Mouse (Mus musculus) right cerebral cortex, postnatal 10 days (tissue): Measurements from ENCODE around the gene Tmem235.

Experiments
- DNase-seq, 2 experiments: peaks; one replicate each; pipeline ENCODE4 v3.0.0; 2021; ENCODE audit warnings: low spot score in 2 of 2

The Tmem235 gene

DNA sequence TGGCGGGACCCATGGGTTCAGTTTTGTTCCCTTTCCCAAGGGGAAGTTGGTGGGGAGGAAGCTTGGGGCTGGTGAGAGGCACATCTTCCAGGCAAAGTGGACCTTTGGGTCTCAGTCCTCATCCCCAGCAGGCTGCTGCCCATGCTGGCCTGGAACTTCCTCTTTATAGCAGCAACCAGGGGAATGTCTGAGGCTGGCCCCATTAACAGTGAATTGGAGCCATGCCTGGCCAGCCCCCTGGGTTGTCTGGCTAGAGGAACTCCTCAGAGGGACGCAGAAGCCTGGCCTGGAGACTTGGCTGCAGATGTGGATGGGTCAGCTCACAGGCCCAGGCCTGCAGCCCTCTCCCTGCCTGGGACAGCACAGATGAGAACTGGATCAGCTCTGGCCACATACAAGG lies 4.3 kb downstream of the Tmem235 start:
- DNase-seq: no peak

DNA sequence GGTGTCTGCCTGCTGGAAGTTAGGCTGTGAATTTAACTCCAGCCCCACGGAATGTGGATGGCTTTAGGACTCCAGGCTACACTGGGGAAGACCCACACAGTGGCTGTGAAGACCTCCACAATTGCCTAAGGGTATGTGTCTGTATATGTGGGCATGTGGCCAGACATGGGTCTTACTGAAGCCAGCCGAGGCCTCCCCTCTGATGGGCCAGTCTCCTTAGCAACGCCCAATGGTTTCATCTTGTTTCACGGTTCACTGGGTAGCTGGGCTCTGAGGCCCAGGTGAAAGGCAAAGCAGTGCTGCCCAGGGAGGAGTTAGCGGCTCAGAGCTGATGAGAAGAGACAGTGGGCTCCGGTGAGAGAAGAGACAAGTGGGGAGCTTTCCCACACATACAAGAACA lies 5.4 kb downstream of the Tmem235 start:
- DNase-seq: no peak

DNA sequence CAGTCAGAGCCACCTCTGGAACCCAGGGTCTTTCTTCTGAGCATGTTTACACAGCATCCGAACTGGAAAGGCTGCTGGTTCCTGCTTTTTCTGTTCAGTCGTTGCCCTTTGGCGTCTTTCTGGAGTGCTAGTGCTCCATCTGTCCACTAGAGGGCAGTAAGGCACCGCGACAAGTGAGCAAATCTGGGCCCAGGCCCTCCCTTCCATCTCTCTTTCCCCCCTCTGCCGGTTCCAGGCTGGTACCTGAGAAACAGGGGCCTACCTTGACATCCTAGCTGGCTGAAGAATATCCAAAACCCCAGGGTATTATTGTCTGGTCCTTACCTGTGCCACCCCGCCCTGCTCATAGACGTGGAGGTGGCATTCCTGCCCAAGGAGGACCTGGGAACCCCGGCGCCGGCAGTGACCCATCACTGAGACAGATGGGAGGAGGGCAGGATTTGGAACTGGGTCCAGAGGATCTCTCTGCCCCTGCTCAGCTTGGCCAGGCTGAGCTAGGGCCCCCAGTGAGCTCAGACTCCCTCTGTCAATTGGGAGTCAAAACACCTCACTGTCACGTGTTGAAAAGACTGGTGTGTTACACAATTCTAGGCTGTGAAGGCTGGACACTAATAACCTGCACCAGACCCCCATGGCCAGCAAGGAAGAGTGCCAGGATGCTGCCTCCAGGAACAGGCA lies 10.3 kb downstream of the Tmem235 start:
- DNase-seq: peak; percentile 84 to 89

DNA sequence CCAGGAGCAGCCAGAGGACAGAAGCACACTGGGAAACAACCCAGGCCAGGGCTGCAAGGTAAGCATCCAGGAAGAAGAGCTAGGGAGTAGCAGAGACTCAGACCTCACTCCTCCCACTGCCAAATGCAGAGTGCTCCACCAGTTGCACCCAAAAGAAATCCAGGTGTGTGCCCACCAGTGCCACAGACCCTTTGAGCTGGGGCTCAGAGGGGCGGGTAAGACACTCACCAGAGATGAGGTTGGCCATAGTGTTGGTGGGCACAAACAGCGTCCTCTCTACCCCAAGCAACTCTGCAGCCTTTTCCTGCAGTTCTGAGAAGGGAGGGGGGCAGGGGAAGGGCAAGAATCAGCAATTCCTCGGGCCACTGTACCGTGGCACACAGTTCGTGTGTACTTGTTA lies 10.8 kb downstream of the Tmem235 start:
- no peak for DNase-seq

DNA sequence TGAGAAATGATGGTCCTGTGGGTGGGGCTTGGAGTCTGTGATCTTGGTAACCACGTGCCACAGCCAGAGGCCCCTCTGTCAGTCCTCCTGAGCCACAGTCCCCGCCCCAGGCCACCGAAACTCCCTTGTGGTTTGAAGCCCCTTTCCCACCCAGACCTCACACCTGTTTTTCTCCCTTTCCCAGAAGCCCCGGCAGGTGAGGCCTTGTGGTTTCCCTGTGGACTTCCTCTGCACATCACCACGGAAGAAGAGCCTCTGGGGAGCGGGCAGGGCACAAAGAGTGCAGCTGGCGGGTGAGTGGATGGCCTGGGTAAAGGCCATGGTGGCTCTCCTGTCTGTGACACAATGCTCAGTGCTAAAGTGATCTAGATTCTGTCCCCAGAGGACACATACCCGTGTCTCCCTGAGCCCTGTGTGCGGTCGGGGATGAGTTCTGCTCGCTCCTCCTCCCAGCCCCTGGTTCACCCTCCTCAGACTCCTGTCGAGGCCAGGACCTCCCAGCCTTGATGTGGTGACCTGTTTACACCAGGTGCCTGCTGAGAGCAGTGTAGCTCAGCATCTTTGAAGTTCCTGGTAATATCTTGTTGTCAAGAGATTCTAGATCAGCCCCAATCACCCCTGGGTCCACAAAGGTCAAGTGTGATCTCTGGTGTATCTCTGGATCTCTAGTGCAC lies 11.5 kb downstream of the Tmem235 start:
- no peak for DNase-seq

DNA sequence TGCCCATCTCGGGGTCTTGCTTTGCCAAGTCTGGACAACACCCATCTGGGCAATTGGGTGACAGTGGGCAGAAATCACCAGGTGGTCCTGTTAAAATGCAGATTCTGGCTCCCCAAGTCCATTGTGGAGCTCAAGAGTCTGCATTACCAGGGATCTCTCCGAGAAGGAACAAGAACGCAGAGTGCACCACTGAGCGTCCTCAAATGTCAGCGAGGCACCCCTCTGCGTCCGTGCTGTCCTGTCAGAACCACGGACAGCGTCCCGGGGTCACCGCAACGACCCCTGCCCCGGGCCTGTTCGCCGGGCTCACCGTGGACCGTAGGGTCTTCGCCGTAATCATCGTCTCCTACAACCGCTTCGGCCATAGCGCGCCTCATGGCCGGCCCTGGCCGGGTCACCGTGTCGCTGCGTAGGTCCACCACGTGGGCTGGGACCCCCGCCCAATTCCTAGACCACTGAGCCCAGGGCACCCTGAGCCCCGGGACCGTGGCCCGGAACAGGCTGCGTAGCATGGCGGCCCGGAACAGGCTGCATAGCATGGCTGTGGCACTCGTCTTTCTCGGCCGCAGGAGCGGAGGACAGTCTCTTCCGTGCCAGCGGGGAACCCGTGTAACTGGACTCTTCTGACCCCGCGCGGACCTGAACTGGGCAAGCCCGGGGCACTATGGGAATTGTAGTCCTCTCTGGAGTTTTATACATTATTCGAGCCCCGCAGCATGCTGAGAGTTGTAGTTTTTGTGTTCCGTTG lies 12.5 kb downstream of the Tmem235 start, which contains the start of gene Tha1:
Gene Tha1, minus strand, starts transcription at position 621 of the 748 bp plus-strand sequence.
- peak; percentile 88 for DNase-seq

DNA sequence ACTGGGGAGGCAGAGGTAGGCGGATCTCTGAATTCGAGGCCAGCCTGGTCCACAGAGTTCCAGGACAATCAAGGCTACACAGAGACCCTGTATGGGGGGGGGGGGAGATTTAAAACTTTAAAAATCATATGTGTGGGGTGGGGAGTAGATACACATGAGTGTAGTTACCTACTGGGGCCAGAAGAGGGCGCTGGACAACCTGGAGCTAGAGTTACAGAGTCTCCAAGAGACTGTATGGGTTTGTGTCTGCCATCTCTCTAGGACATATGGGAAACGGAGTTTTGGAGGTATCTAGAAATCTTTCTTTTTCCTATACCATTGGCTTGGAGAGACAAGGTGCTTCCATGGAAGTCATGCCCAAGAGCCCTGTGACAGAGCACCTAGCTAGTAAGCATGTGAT lies 13.9 kb downstream of the Tmem235 start:
- DNase-seq: no peak

DNA sequence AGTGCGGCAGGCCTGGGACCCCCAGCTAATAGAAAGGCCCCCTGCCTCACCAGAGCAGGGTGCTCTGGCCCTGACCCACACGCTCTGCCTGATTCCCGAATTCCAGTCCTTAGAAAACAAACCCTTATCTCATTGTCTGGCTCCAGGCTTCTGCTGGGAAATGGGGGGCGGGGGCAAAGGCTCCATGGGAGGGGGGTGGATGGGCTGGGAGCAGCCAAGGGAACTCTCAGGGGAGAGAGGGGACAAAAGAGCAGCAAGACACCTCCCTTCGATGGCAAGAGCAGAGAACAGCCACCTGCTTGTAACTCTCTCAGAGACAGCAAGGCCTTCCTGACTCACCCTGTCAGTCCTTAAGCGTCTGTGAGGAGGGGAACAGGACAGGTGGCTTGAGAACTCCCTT lies 15.1 kb downstream of the Tmem235 start:
- DNase-seq: no peak

DNA sequence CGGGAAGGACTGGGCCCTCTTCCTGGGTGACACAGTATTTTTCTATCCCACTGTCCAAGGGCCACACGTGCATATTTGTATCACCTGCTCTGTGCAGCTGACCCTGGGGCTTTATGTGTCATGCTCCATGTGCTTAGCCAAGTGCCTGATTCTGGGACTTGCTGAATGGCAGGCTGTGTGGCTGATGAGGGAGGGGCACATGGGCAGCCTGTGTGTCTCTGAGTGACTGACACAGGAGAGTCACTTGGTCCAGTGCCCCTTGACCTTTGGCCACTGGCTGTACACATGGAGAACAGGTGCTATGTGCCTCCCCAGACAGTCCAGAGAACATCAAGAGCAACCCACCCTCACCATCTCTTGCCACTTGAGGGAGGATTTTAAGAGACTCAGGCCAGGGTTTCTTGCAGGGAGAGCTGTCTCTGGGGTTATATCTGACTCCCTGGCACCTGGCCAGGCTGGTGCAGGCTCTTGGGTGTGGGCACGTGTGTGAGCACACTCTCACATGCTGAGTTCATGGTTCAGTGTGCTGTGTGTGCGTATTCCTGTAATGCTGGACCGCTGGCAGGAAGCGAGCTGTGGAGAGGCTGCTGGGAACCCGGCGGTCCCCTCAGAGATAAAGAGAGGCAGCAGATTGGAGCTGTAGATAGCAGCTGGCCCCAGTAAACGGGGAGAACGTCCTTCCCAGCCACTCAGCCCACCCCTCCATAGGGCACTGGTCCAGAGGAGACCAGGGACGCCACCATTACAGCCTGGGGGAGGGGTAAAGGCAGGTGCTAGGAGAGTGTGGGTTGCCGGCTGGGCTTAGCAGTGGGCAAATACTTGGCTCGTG lies 17.6 kb downstream of the Tmem235 start:
- DNase-seq: peak; percentile 62 to 75

DNA sequence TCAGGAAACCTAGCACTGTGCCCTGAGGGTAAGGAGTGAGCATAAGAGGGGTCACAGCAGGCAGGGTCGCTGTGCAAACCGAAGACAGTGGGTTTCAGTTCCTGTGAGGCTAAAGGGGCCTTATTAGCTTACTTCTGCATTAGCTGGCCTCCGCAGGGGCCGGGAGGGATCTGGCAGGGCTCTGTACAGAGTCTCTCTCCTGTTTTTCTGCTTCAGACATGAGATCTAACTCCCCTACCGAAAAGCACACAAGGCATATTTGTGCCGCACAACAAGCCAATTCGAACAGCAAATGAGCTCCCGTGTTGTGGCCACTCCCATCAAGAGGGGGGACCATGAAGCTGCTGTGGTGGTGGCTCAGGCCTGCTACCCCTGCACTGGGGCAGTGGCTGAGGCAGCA lies 18.3 kb downstream of the Tmem235 start:
- DNase-seq: no peak

DNA sequence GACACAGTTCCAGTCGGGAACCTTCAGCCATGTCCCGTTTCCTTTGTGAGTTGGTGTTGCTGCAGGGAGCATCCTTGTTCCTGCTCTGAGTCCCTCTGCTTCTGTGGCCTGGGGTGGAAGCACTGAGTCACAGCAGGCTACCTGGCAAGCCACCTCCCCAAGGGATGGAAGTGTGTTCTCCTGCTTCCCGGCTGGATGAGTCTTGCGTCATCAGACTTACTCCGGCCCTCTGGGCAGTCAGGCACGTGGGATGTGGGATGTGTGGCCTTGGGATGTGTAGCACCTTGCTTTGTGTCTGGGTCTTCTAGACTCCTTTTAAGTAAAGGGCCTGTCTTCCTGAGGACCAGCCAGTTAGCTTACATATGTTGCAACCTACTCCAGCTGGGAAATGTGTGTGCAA lies 19.1 kb downstream of the Tmem235 start:
- no peak for DNase-seq

DNA sequence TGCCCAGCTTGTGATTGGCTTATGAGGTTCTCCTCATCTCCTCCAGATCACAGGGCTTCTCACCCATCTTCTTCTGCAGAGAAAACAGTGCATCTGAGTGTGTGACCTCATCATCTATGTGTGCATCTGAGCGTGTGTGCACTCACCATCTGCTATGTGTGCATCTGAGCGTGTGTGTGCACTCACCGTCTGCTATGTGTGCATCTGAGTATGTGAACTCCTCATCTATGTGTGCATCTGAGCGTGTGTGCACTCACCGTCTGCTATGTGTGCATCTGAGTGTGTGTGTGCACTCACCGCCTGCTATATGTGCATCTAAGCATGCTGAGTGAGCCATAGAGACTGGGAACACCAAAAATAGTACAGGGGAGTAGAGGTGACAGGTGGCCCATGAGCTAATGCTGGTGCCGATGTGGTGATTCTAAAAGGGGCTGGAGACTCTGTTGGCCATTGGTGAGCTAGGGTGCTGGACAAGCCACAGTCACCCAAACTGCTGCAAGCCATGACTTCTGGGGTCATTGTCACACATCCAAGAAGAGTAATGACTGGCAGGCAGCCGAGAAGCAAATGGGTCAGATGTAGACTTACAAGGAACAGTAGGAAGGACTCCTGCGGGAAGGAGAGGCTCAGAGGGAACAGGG lies 19.9 kb downstream of the Tmem235 start:
- DNase-seq: no peak

DNA sequence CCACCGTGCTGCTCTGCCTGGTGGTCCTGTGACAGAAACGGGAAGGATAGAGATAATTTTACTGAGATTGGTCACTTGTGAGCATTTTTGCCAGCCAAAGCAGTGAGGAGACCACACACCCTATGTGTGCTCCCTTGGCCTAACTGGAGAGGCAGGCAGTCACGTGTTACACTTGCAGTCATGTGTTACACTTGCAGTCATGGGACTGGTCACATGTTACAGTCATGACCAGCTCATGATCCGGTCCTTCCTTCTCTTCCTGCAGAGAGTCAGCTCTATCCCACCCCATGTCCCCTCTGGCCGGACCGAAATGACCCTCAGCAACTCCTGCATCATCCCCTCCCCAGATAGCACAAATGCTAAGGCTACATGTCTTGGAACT lies 20.4 kb downstream of the Tmem235 start:
- DNase-seq: no peak

DNA sequence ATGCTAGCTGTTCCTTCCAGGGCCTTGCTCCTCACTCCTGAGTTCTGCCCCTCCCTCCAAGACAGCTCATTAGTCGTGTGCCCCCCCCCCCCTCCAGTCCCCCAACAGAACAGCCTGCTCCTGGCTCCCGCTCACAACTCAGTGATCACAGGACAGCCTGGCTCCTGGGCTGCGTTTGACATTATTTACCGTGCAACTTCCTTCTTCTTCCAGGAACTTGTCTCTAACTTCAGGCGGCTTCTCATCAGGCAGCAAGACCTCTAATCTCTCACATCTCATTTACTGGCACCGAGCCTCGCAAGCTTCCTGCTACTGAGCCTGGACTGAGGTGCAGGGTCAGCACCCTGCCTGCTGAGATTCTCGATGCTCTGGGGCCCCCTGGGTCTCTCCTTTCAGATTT lies 21.2 kb downstream of the Tmem235 start:
- no peak for DNase-seq

DNA sequence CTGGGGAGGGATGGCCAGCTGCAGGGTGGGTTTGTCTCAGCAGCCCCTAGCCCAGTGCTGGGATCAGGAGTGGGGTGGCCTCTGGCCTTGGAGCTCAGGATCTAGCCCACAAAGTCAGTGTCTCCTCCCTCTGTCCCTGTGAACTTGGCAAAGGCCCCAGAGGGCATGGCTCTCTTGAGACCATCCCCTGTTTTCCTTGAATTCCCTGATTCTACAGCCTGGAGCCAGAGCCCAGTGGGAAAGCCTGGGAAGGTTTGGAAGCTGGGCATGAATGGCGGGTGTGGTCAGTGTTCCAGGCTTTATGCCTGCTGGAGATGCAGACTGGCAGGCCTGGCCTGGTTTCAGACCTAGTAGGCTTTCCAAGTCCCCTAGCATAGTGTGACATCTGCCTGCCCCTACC lies 21.7 kb downstream of the Tmem235 start:
- DNase-seq: no peak

DNA sequence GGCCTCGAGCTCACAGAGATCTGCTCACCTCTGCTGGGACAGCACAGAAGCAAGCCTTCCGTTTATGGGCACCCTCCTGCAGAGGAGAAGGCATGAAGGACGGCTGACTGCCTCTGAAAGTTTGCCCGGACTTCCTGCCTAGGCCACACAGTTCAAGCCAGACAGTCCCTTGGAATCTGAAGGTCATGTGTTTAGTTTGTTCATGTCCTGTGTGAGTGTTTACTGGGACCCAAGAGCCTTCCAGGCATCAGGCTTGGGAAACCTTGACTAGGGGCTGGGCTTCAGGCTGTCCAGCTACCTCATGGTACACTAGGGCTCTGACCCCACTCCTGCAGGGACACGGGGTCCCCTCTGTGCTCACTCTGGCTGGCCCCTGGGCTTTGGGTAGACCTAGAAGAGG lies 25.4 kb downstream of the Tmem235 start:
- no peak for DNase-seq

DNA sequence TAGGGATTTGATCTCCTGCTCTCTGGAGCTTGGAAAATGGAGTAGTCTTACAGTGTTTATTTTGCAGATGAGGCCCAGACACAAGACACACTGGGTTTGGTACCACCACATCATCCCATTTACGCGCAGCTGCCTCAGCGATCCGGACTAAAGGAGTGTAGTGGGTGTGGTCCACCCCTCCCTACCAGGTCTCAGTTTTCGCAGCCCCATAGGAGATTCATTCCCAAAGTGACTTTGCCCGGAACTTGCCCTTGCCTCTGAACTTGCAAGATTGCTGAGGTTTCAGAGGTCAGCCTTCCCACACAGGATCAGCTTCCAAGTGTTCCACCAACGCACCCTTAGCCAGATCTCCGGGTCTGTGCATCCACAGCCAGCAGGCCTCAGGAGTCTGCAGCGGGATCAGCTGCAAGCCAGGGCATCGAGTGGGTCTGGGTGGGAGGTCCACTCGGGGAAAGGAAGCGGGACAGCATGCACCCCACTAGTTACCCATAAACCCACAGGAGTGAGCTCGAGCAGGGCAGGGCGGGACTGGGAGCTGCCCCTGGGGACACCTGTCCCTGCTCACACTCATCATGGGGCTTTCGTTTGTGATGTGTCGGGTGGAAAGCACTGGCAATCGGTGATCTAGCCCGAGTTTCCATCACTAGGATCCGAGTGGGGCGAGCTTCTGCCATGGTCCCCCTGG lies 27.8 kb downstream of the Tmem235 start:
- no peak for DNase-seq

DNA sequence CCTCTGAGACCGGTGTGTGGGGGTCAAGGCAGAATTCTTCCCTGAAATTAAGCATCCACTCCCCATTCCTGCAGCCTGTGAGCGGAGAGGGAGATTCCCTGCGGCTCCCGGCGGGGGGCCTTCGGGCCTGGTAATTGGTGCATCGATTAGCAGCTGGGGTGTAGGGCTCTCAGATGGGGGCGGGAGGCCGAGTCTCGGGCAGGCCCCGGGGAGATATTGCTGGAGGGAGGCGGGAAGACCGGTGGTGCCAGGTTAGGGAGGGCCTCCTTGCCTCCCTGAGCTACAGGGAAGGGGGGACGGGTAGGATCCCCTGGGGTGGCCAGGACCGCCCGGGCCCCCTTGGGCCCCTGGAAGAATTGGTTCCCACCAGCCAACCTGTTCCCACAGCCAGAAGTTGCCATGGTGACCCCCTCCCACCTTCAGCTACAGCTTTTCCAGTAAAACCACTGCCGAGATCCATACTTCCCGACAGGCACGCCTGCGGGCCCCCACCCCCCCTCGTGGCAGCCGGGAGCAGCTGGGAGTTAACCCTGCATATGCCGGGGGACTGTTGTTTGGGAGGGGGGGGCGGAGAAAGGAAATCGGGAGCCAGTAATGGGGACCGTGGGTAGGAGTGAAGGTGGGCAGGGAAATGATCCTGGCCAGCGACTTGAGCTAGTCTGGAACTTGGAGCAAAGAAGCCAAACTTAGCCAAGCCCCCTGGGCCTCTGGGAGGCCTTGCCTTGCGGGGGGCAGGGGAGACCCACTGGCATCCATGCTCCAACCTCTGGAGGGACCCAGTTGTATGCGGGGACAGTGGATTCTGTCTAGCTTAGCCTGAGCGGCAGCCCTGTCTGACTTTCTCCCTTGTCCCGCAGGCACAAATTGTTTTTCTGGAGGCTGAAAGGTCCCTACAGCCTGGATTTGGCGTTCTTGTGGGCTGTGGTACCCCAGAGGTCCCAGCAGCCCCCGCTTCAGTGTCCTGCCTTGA lies 28.6 kb downstream of the Tmem235 start:
- peak; percentile 67 to 70 for DNase-seq

DNA sequence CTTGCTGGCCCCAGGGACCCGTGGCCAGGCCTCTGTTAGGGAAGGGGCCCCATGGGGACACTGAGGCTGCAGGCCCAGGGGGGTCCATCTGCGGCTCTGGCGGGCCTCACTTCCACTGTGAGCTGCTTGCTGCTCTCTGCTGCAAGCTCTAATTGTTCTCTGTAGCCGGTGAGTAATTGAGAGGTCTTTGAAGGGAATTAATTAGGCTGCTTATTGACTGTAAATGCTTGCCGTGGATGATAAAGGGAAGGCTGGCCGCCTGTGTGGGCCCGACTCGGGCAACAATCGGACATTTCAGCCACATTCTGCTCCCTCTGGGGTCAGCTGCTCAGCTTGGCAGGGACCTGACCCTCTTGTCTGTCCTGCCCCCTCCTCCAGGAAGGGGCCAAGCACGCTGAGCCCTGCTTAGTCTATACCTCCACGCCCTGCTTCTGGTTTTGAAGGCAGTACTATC lies 29.4 kb downstream of the Tmem235 start:
- no peak for DNase-seq
